ENCODE assay signal across 20 mouse cellular contexts in genomic region chr3:60537063-60537462, GRCm38 (mm10).
DNase-seq lines count a peak whose midpoint lies in the region; ATAC-seq and TF ChIP-seq lines count a peak whose summit lies in the region.
"Had no signal": no experiment of that assay in that cellular context is flagged by ENCODE, and none has a peak within 500 bp of the region (broad histone marks: within the 10 kb centered on the region; RNA-seq: fewer than 3 reads in every experiment).

No protein-coding gene starts in this region.

- dilution Hi-C loops in CH12.LX (cut with MboI; ENCODE audit: extremely low pct_ligation_motif_present, extremely low pct_unique_long_range_greater_than_20kb, low sequenced_read_pairs) = no loop called here

- in situ Hi-C loops in CH12.LX (cut with MboI; ENCODE audit: low pct_ligation_motif_present, low pct_unique_long_range_greater_than_20kb, low sequenced_read_pairs) = loop anchor here (10.0 kb wide), 1 partner anchor 58 kb away; no protein-coding TSS in a partner anchor

- H3K27ac ChIP-seq in kidney, adult 2 months (ENCODE audit: insufficient read depth, low read depth, low read length) = no peak overlapping the region
- no peak overlapping the region for H3K27ac ChIP-seq in kidney, embryonic 15.5 days
- H3K27ac ChIP-seq in CH12.LX (ENCODE audit: insufficient read depth, low read depth) = peak overlapping the region; percentile 66
- no peak overlapping the region for H3K27ac ChIP-seq in forebrain, embryonic 12.5 days
- H3K27ac ChIP-seq: embryonic facial prominence, embryonic 13.5 days; forebrain, embryonic 10.5 days; heart, embryonic 15.5 days; intestine, embryonic 15.5 days; limb, embryonic 10.5 days; liver, embryonic 13.5 days; midbrain, embryonic 15.5 days; neural tube, embryonic 15.5 days had no signal

- H3K27me3 ChIP-seq in kidney, adult 2 months (replicated peaks; ENCODE audit: control insufficient read depth, insufficient read depth, low read length) = no peaks in the 10 kb centered on the region
- H3K27me3 ChIP-seq in kidney, embryonic 15.5 days = no peaks in the 10 kb centered on the region
- H3K27me3 ChIP-seq in CH12.LX (replicated peaks) = no peaks in the 10 kb centered on the region
- H3K27me3 ChIP-seq in forebrain, embryonic 12.5 days = no peaks in the 10 kb centered on the region
- H3K27me3 ChIP-seq: embryonic facial prominence, embryonic 13.5 days; heart, embryonic 15.5 days; intestine, embryonic 15.5 days; liver, embryonic 13.5 days; midbrain, embryonic 15.5 days; neural tube, embryonic 15.5 days had no signal

- H3K79me2 ChIP-seq in CH12.LX (replicated peaks; ENCODE audit: control insufficient read depth, extremely low read depth, insufficient read depth, poor library complexity, severe bottlenecking) = peaks cover 47% of the 10 kb centered on the region

- H3K9ac ChIP-seq in kidney, embryonic 15.5 days = no peak overlapping the region
- peak overlapping the region; percentile 65; the same call in 1 of the 2 replicates for H3K9ac ChIP-seq in CH12.LX (ENCODE audit: insufficient read depth, low read depth)
- H3K9ac ChIP-seq in forebrain, embryonic 12.5 days = no peak overlapping the region
- H3K9ac ChIP-seq: embryonic facial prominence, embryonic 13.5 days; heart, embryonic 15.5 days; intestine, embryonic 15.5 days; liver, embryonic 13.5 days; midbrain, embryonic 15.5 days; neural tube, embryonic 15.5 days had no signal

- no peaks in the 10 kb centered on the region for H3K36me3 ChIP-seq in kidney, adult 2 months (ENCODE audit: control insufficient read depth, insufficient read depth, low read length)
- no peaks in the 10 kb centered on the region for H3K36me3 ChIP-seq in kidney, embryonic 15.5 days
- peaks cover 2 to 12% of the 10 kb centered on the region in 2 experiments for H3K36me3 ChIP-seq in CH12.LX (replicated peaks in 1 of 2; ENCODE audit: control insufficient read depth in 1 of 2, insufficient read depth in 1 of 2, low read length in 1 of 2)
- H3K36me3 ChIP-seq in forebrain, embryonic 12.5 days (replicated peaks) = no peaks in the 10 kb centered on the region
- H3K36me3 ChIP-seq: embryonic facial prominence, embryonic 13.5 days; forebrain, embryonic 10.5 days; heart, embryonic 15.5 days; intestine, embryonic 15.5 days; limb, embryonic 10.5 days; midbrain, embryonic 15.5 days; neural tube, embryonic 15.5 days had no signal

- no peaks in the 10 kb centered on the region for H3K9me3 ChIP-seq in kidney, embryonic 15.5 days (replicated peaks)
- H3K9me3 ChIP-seq in CH12.LX (replicated peaks; ENCODE audit: low read length) = no peaks in the 10 kb centered on the region
- no peaks in the 10 kb centered on the region for H3K9me3 ChIP-seq in forebrain, embryonic 12.5 days
- H3K9me3 ChIP-seq: embryonic facial prominence, embryonic 13.5 days; forebrain, embryonic 10.5 days; heart, embryonic 15.5 days; intestine, embryonic 15.5 days; limb, embryonic 10.5 days; liver, embryonic 13.5 days; midbrain, embryonic 15.5 days; neural tube, embryonic 15.5 days had no signal

- no peak for ATAC-seq in kidney, embryonic 15.5 days (replicated peaks; ENCODE audit: low FRiP score)
- peak; percentile 75 to 80; a peak in 3 of 4 replicates for ATAC-seq in hematopoietic stem cell, adult 5-6 weeks (replicated peaks in 1 of 2; ENCODE audit: insufficient read depth in 1 of 2, low FRiP score in 2 of 2, low TSS enrichment in 1 of 2, low read depth in 1 of 2, poor library complexity in 2 of 2, severe bottlenecking in 2 of 2)
- no peak for ATAC-seq in forebrain, embryonic 12.5 days (ENCODE audit: low FRiP score)
- ATAC-seq: intestine, embryonic 15.5 days; midbrain, embryonic 15.5 days had no signal

- no peak overlapping the region for H3K4me2 ChIP-seq in kidney, embryonic 15.5 days
- peak overlapping the region; percentile 71; the same call in 1 of the 2 replicates for H3K4me2 ChIP-seq in CH12.LX (ENCODE audit: insufficient read depth, low read depth, poor library complexity, severe bottlenecking)
- H3K4me2 ChIP-seq in forebrain, embryonic 12.5 days = no peak overlapping the region
- H3K4me2 ChIP-seq: embryonic facial prominence, embryonic 13.5 days; heart, embryonic 15.5 days; intestine, embryonic 15.5 days; liver, embryonic 13.5 days; midbrain, embryonic 15.5 days; neural tube, embryonic 15.5 days had no signal

- TF ChIP-seq POLR2A in kidney, adult 2 months (IDR thresholded peaks at IDR 0.05; ENCODE audit: low read depth, low read length) = no peak
- TF ChIP-seq POLR2A in CH12.LX (IDR thresholded peaks at IDR 0.05; ENCODE audit: low read depth, low read length) = no peak

- peaks cover 6% of the 10 kb centered on the region; the same call in 1 of the 2 replicates for H3K4me1 ChIP-seq in kidney, adult 2 months (ENCODE audit: control insufficient read depth, insufficient read depth, low read length)
- H3K4me1 ChIP-seq in kidney, embryonic 15.5 days = peaks cover 3% of the 10 kb centered on the region; the same call in 1 of the 2 replicates
- peaks cover 3 to 86% of the 10 kb centered on the region in 2 experiments; a peak in 3 of 4 replicates for H3K4me1 ChIP-seq in CH12.LX (ENCODE audit: control insufficient read depth in 1 of 2, insufficient read depth in 2 of 2)
- peaks cover 8% of the 10 kb centered on the region; the same call in 1 of the 2 replicates for H3K4me1 ChIP-seq in forebrain, embryonic 12.5 days
- H3K4me1 ChIP-seq: midbrain, embryonic 15.5 days; neural tube, embryonic 15.5 days had no signal

- peak; percentile 76 for TF ChIP-seq EP300 in CH12.LX (IDR thresholded peaks at IDR 0.05; ENCODE audit: low read length)

- DNase-seq in kidney, adult 2 months = peak; percentile 25
- DNase-seq in CH12.LX (ENCODE audit: extremely low read depth) = peak; percentile 82
- DNase-seq in naive thymus-derived CD4-positive, alpha-beta T cell, adult 2 months (ENCODE audit: low read depth) = peak; percentile 59
- DNase-seq in kidney, adult 18-20 months = no peak
- DNase-seq in left cerebral cortex, adult 18-20 months (ENCODE audit: low spot score in 2 of 2) = no peak
- DNase-seq: adrenal gland, postnatal 36 days; cerebellum, postnatal 36 days; kidney, postnatal 14 days; liver, embryonic 13.5 days; lung, postnatal 10 days had no signal

- WGBS in kidney, adult 2 months = 70% methylated on average over 2 of the region's 2 CpGs
- 80% methylated on average over 2 of the region's 2 CpGs for WGBS in kidney, embryonic 15.5 days
- 85% methylated on average over 2 of the region's 2 CpGs for WGBS in forebrain, embryonic 12.5 days

- no peak overlapping the region for H3K4me3 ChIP-seq in kidney, adult 2 months (ENCODE audit: insufficient read depth, low read depth, low read length)
- no peak overlapping the region for H3K4me3 ChIP-seq in kidney, embryonic 15.5 days (replicated peaks)
- peak overlapping the region in 2 of 3 experiments; percentile 17 to 18 for H3K4me3 ChIP-seq in CH12.LX (replicated peaks in 1 of 3; ENCODE audit: low read depth in 2 of 3, low read length in 2 of 3, poor library complexity in 1 of 3)
- no peak overlapping the region for H3K4me3 ChIP-seq in forebrain, embryonic 12.5 days (replicated peaks)
- H3K4me3 ChIP-seq: embryonic facial prominence, embryonic 13.5 days; forebrain, embryonic 10.5 days; heart, embryonic 15.5 days; intestine, embryonic 15.5 days; limb, embryonic 10.5 days; liver, embryonic 13.5 days; midbrain, embryonic 15.5 days; neural tube, embryonic 15.5 days had no signal

- TF ChIP-seq CTCF in kidney, adult 2 months (conservative IDR thresholded peaks at IDR 0.05; ENCODE audit: insufficient read depth, insufficient read length, low read depth, low read length) = no peak
- no peak for TF ChIP-seq CTCF in CH12.LX (conservative IDR thresholded peaks at IDR 0.05 in 1 of 2, IDR thresholded peaks at IDR 0.05 in 1 of 2; ENCODE audit: low read depth in 2 of 2, low read length in 2 of 2)

- TF ChIP-seq RAD21 in CH12.LX (IDR thresholded peaks at IDR 0.05; ENCODE audit: low read depth, low read length) = no peak

TF ChIP-seq in CH12.LX, 34 proteins besides CTCF, POLR2A, EP300 and RAD21 (continues in another document):
- TF ChIP-seq KAT2A (IDR thresholded peaks at IDR 0.05; ENCODE audit: insufficient replicate concordance, low read length) (no peak), GABPA (IDR thresholded peaks at IDR 0.05; ENCODE audit: insufficient replicate concordance, low read depth, low read length) (no peak), POLR2AphosphoS2 (IDR thresholded peaks at IDR 0.05; ENCODE audit: low read depth, low read length) (no peak), USF1 (IDR thresholded peaks at IDR 0.05; ENCODE audit: low read depth, low read length) (no peak), ELF1 (IDR thresholded peaks at IDR 0.05; ENCODE audit: low read depth, low read length) (0 out of 2 replicates have a peak, but pooled peaks have one; percentile 33), RCOR1 (conservative IDR thresholded peaks at IDR 0.05; ENCODE audit: low read depth, low read length) (no peak), MYC (IDR thresholded peaks at IDR 0.05; ENCODE audit: low read depth, low read length) (0 out of 2 replicates have a peak, but pooled peaks have one; percentile 39), TCF12 (IDR thresholded peaks at IDR 0.05; ENCODE audit: low read depth, low read length) (0 out of 2 replicates have a peak, but pooled peaks have one; percentile 39), ZC3H11A (IDR thresholded peaks at IDR 0.05; ENCODE audit: low read depth, low read length) (no peak), MAZ (IDR thresholded peaks at IDR 0.05; ENCODE audit: low read depth, low read length) (no peak), ETS1 (conservative IDR thresholded peaks at IDR 0.05; ENCODE audit: low read depth, low read length) (peak; percentile 99), HCFC1 (IDR thresholded peaks at IDR 0.05; ENCODE audit: low read depth, low read length) (no peak), ZKSCAN1 (IDR thresholded peaks at IDR 0.05; ENCODE audit: borderline replicate concordance, low read depth, low read length) (no peak), IRF4 (IDR thresholded peaks at IDR 0.05; ENCODE audit: low read depth, low read length) (peak; percentile 89), USF2 (conservative IDR thresholded peaks at IDR 0.05; ENCODE audit: low read depth, low read length) (no peak), JUND (conservative IDR thresholded peaks at IDR 0.05; ENCODE audit: low read depth, low read length) (0 out of 2 replicates have a peak, but pooled peaks have one; percentile 20), UBTF (IDR thresholded peaks at IDR 0.05; ENCODE audit: low read depth, low read length) (no peak), E2F4 (IDR thresholded peaks at IDR 0.05; ENCODE audit: insufficient replicate concordance, low read depth, low read length) (no peak), CHD1 (IDR thresholded peaks at IDR 0.05; ENCODE audit: low read depth, low read length) (0 out of 2 replicates have a peak, but pooled peaks have one; percentile 15), NRF1 (IDR thresholded peaks at IDR 0.05; ENCODE audit: low read depth, low read length) (no peak), TBP (conservative IDR thresholded peaks at IDR 0.05; ENCODE audit: low read depth, low read length) (no peak), MAFK (IDR thresholded peaks at IDR 0.05; ENCODE audit: insufficient replicate concordance, low read length) (no peak), NELFE (IDR thresholded peaks at IDR 0.05; ENCODE audit: low read depth, low read length) (no peak)

Comparison
In these comparisons a context has a peak if more than half of its experiments do, and no peak if none do; other contexts are left out.
1. DNase-seq: peak in kidney, adult 2 months (single experiment), CH12.LX (single experiment) and naive thymus-derived CD4-positive, alpha-beta T cell, adult 2 months (single experiment); none in kidney, adult 18-20 months (single experiment) and left cerebral cortex, adult 18-20 months (0 of 2).
2. H3K4me3 ChIP-seq: peak in CH12.LX (2 of 3); none in kidney, adult 2 months (single experiment), kidney, embryonic 15.5 days (single experiment) and forebrain, embryonic 12.5 days (single experiment).
3. ATAC-seq: peak in hematopoietic stem cell, adult 5-6 weeks (2 of 2); none in kidney, embryonic 15.5 days (single experiment) and forebrain, embryonic 12.5 days (single experiment).